Mouse (Mus musculus): Measurements from ENCODE around the gene Evc.

DNA sequence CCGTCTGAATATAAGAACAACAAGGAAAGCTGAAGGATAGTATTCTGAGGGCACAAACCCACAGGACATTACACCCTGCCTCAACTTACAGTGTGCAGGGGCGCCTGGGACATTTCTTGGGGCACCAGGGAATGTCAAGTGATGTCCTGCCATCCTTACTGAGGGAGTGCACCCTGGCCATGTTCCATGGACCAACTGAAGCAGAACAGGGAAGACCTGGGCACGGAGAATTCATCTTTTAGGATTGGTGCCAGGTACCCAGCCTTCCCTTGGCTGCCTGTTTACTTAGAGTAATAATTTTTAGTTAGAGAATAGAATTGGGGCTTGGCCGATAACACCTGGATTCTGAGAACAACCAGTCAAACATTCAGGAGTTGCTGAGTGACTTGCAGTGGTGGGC, 4.6 kb downstream of the Evc start:
- TF ChIP-seq CTCF (IDR thresholded peaks at IDR 0.05; ENCODE audit: control insufficient read depth, insufficient read depth, insufficient read length) (no peak), FOSL1 (IDR thresholded peaks at IDR 0.05; ENCODE audit: insufficient read depth, low read length, poor library complexity, severe bottlenecking) (no peak), CEBPB (IDR thresholded peaks at IDR 0.05; ENCODE audit: low read depth) (no peak), MYOD1 (IDR thresholded peaks at IDR 0.05; ENCODE audit: control insufficient read depth, insufficient read length, low read depth) (no peak), USF1 (IDR thresholded peaks at IDR 0.05; ENCODE audit: low read depth) (no peak)
